Mouse (Mus musculus): Measurements from ENCODE around the gene Pomgnt2.

DNA sequence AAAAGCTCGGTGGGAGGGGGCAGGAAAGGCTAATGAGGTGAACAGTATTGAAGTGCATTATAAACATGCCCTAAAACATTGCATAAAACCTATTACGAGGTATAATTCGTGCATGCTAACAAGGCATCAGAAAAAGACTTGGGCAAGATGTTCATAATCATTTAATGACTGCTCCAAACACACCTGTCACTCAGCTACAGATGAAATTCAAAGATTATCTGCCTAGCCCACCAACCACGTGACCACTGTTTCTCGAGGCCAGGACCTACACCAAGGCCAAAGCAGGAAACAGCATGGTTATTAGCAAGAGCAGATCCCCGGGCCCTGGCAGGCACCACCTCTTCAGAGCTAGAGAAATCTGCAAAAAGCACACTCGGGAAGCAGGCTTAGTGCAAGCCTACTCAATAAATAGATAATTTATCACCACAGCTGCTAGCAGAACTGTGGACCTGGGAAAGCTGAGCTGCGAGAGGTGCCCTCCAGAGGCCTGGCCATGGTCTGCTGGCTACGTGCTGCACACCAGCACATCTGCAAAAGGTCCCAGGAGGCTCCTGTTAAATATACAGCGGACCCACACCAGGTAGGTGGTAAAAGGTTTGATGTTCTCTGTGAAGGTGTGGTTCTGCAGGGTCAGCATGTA, 15.3 kb downstream of the Pomgnt2 start:
- no peak for TF ChIP-seq CTCF (IDR thresholded peaks at IDR 0.05; ENCODE audit: low read depth)
- TF ChIP-seq EP300 (optimal IDR thresholded peaks at IDR 0.05) = no peak
